Mouse (Mus musculus) CD4-positive, CD25-positive, alpha-beta regulatory T cell, adult 2 months (primary cell): Measurements from ENCODE around the gene Dda1.

Experiments
- DNase-seq: peaks from one replicate; pipeline ENCODE4 v3.0.0-alpha.2; 2012; ENCODE audit warnings: low read depth, low spot score

Gene Dda1

GRCm38 (mm10) chr8:71495039-71495438, 26.0 kb downstream of the Dda1 start:
- DNase-seq = peak; percentile 91

DNA sequence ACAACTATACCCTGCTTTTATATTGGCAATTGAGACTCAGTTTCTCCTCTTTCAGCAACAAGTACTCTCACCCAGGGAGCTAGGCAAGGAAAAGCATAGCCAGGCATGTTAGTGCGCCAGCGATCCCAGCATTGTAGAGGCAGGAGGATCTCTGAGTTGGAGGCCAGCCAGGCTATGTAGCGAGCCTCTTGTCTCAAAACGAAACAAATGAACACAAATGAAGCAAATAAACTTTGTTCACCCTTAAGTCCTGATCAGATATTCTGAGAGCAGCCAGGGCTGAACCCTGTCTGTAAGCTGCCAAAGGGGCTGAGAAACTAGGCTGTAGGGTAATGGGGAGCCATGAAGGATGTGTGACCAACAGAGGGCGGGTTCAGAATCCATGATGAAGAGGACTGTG, 26.8 kb downstream of the Dda1 start:
- no peak for DNase-seq

- no peak for DNase-seq
These were observed 27.5 kb downstream of the Dda1 start for GRCm38 (mm10) chr8:71496481-71496880.

GRCm38 (mm10) chr8:71497077-71497645, 28.2 kb downstream of the Dda1 start:
- no peak for DNase-seq

DNA sequence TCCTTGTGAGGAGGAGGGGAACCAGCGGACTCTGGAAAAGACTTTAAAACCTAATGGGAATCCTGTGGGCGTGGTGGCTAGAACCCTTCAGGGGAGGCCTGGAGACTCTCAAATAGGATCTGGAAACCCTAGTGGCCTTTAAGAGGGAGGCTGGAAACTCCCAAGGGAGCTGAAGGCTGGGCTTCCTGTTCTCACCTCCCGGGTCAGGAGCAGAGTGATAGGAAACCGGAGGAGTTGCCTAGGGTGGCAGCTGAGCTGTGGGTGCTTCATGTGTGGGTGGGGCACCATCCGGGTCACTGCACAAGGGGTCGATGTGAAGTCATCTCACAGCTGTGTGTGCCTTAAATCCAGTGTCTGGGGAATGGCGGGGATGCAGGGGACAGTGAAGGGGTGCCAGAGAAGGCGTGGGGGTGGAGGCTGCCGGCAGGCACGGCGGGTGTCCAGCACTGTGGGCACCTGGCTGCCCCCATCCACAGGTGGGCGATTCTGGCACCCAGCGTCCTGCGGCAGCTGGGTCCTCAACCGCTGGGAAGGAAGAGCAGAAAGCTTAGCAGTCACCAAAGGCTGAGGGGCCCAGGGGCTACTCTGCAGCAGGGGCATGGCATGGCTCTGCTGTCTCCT, 29.0 kb downstream of the Dda1 start:
- DNase-seq = no peak

GRCm38 (mm10) chr8:71498816-71499690, 30.1 kb downstream of the Dda1 start:
- no peak for DNase-seq

DNA sequence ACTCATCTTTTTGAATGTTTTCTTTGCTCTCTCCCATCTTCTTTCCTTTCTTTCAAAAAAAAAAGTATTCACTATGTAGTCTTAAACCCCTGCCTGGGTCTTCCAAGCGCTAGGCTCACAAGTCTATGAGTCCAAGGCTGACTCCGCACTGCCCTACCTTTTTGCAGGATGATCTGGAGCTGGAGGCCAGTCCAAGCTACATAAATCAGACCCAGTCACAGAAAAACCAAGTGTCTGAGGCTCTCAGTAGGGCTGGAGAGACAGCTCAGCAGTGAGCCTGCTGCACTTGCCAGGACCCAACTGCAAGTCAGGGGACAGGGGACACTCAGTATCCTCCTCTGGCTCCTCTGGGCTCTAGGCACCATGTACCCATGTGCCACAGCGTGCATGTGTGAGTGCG, 35.4 kb downstream of the Dda1 start:
- no peak for DNase-seq

DNA sequence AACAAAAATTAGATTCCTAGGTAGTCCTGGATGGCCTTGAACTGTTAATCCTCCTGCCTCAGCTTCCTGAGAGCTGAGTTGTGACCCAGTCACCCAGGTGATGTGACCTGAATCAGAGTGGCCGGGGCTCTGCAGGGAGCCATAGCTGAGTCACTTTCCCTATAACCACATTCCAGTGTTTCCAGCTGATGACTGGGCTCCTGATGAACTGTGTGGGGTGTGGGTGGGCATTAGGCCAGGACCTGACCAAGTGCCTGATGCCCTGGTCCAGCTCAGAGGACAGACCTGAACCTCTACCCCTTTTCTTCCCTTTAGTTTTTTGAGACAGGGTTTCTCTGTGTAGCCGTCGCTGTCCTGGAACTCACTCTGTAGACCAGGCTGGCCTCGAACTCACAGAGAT, 36.3 kb downstream of the Dda1 start:
- no peak for DNase-seq

DNA sequence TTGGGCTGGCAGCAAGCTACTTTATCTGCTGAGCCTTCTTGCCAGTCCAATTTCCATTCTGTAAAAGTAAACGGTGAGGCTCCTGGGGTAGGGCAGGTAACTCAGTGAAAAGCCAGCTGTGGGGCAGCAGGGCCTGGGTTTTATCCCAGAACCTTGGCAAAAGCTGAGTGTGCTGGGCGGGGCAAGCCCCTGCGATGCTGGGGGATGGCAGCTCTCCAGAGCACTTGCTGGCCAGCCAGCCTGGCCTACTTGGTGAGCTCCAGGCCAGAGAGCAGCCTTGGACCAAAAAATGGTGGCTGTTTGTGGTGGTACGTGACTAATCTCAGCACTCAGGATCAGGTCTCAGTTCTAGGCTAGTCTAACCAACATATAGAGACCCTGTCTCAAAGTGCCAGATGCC, 37.0 kb downstream of the Dda1 start:
- DNase-seq = no peak

DNA sequence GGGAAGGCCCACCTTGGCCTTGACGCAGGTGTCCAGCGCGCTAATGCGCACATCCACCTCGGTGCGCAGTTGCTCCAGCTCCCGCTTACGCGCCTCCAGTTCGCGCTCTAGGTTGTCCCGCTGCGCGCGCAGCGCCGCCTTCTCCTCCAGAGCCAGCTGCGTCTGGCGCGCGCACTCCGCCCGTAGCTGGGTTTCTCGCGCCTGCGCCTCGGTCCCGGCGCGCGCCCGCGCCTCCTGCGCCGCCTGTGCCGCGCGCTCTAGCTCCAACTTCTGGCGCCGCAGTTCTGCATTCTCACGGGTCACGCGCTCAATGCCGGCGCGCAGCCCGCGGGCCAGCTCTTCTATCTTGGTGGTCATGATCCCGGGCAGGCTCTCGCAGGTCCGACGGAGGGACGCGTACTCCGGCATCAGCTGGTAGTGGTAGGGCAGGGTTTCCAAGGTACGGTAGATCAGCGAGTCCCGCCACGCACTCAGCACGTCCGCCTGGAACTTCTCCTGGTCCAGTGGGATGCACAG, 38.6 kb downstream of the Dda1 start:
- DNase-seq = no peak

GRCm38 (mm10) chr8:71509316-71509715, 40.3 kb downstream of the Dda1 start:
- DNase-seq = no peak

GRCm38 (mm10) chr8:71511644-71512043, 42.6 kb downstream of the Dda1 start, which contains the start of gene Plvap:
Plvap (minus strand) TSS chr8:71511752.
- no peak for DNase-seq

GRCm38 (mm10) chr8:71513018-71513754, 44.2 kb downstream of the Dda1 start:
- no peak for DNase-seq

DNA sequence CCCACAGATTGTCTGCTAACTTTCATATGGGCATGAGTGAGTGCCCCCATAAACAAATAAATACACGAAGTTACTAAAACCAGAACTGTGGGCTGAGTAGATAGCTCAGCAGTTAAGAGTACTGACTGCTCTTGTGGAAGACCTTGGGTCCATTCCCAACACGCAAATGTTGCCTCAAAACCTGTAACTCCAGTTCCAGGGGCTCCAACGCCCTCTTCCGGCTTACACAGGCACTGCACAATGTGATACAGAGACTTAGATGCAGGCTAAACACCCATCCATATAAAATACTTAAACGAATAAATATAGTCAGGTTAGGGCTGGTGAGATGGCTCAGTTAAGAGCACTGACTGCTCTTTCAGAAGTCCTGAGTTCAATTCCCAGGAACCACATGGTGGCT, 46.0 kb downstream of the Dda1 start:
- DNase-seq = no peak

DNA sequence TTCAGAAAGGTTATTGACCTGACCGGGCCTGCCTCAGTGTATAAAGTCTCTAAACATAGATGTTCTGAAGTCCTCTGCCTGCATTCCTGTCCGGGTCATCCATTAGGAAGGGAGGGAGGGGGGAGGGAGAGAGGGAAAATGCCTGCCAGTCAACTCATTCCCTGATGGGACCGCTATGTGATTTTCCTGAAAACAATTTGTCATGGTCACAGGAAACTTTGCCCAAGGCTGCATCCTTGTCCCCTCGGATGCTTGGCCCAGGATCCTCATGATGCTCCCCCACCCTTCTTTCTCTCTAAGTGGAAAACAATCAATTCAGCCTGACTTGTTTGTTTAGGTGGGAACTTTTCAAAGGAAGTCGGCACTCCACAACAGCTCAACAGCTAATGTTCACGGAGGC, 47.8 kb downstream of the Dda1 start:
- no peak for DNase-seq

DNA sequence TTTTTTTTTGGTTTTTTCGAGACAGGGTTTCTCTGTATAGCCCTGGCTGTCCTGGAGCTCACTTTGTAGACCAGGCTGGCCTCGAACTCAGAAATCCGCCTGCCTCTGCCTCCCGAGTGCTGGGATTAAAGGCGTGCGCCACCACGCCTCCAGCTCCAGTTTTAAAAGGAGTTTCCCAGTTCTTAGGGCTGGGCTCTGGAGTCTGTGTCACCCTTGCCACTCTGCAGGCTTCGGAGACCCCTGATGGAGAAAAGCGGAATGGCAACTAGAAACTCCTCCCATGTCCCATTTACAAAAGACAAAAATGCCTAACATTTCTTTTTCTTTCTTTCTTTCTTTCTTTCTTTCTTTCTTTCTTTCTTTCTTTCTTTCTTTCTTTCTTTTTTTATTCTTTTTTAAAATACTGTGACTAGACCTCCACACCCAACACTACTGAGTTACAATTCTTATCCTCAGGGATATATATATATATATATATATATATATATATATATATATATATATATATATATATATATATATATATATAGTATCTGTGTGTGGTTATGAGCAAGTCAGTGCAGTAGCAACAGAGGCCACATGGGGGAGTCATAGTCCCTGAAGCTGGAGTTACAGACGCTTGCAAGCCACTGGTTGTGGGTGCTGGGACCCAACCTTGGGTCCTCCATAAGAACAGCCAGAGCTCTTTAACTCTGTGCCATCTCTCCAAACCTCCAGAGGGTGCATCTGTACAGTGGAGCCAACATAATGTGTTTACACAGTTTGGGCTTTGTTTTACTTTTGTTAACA, 50.2 kb downstream of the Dda1 start:
- DNase-seq = peak; percentile 84

DNA sequence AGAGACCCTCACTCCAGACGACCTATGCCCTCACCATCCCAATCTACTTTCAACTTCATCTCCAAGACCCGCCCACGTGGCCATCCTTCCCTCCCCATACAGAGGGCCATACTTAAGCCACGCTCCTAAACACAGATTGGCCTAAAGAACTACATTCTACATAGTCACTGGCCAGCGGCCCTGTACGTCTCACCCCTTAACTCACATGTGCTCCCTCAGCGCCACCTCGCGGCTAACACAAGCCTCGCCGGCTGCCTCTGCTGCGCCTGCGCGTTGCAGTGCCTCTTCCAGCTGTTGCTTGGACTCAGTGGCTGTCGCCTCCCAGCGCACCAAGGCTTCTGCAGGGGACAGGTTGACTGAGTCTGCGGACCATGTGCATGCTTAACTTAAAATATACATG, 52.6 kb downstream of the Dda1 start:
- peak; percentile 96 for DNase-seq

DNA sequence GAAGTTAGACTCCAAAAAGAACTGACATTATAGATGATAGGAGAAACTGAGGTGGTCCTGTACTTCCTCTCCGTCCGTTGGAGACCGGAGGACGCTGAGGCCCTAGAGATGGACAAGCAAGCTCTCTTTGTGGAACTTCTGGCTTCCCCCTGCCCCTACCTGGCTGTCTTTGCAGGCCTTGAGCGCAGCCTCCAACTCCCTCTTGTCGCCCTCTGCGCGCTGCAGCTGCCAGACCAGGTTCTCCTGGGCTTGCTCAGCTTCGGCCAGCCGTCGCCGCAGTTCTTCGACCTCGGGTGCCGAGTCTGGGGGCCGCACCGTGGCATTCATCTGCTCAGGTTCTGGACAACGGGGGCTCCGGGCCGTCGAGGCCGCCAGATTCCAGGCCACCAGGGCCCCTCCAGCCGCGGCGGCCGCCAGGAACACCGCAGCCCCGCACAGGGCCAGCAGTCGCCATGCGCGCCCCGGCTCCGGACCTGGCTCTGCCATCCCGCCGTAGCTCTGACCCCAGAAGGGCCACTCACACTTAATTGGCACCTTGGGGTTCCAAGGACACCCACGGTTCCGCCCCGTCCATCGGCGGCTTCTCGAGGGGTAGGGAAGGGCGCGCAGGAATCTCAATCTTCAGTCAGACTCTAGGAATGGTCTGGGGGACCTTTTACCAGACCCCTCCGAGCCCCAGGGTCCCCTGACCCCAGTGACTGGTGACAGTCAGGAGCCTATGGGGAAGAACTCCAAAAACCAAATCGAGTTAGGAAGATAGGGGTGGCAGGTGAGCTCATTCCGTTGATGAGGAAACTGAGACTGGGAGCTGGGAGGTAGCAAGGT, 56.4 kb downstream of the Dda1 start, which contains the start of gene Ccdc194:
TSS of gene Ccdc194 (minus strand) at position 486 of the 825 bp plus-strand sequence.
- no peak for DNase-seq
